Mouse (Mus musculus): Measurements from ENCODE around the gene Cep135.

The Cep135 gene

DNA sequence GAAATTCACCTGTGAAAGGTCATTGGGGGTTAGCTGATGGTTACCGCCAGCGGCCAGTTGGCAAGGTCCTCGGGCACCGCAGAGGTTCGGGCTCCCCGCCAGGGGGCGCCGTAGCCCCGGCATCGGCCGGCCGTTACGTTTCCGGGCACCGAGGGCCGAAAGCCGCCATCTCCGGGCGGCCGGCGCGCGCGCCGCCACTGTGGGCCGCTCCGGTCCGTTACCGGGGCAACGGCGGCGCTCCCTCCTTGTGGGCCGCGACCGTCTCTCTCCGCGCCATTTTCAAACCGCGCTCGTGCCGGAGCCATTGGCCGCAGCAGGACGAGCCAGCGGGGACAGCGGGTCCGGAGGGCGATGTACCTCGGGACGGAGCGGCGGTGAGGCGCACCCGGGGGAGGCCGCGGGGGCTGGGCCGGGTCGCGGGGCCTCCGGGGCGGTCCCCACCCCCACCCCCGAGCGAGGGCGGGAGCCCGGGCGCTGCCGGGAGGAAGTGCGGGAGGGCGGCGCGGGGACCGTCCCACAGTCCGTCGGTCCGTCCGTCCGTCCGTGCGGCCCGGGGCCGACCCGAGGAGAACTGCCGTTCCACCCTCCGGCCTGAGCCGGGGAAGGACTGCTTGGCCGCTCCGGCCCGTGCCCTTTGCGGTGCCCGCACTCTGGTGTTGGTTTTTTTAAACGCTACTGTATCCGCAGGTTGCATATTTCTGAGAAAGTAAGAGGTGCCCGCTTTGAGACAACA is at the start of gene Cep135:
TSS of gene Cep135 (plus strand) at position 148 of the 733 bp plus-strand sequence.
- DNase-seq (ENCODE audit: low read depth) = peak; percentile 48

DNA sequence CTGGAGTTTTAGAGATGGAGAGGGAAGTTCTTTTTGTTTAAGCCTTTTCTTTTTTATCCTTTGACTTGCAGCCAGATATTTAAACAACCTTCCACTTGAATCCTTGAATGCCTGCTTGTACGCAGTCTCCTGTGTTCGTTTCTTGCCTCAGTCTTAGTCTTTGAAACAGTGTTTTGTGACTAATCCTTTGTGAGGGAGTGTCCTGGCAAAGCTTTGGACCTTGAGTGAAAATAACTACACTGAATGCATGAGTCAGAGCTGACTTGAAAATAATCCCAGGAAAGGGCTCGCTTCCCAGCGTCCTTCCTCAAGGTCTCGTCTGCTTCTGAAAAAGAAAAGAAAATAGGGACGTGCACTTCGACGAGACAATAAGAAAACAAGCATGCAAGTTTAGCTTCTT is 48.3 kb upstream of the Cep135 start:
- DNase-seq (ENCODE audit: low read depth) = peak; percentile 87

DNA sequence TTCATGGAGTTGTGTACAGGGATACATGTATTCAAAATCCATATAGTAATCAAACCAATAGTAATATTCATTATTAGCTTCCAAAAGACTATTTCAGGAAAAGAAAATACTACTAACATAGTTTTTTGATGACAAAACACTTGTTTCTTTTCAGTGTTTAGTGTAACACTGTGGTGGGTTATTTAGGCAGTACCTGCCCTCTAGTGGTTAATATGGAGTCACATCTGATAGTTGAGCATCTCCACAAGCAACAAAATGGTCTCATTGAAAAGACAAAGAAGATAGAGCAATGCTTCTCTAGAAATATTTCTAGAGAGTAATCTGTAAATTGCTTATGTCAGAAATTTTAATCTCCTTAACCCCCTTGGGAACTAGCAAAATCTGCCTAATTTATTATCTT is 47.7 kb upstream of the Cep135 start:
- no peak for DNase-seq (ENCODE audit: low read depth)

DNA sequence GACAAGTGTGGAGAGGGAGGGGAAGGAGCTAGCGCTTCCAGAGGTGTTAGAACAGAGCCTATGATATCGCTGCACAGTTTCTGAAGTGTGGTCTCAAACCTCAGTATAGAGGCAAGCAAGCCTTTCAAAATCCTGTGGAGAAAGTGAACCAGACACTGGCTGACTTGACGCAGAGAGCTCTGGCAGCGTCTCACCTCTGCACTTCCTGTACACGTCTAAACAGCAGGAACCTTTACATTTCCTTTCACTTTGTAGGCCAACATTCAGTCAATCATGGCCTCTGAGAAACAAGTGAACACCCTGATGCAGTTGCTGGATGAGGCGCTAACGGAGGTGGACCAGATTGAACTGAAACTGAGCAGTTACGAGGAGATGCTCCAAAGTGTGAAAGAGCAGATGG is 45.3 kb upstream of the Cep135 start:
- DNase-seq (ENCODE audit: low read depth) = no peak

DNA sequence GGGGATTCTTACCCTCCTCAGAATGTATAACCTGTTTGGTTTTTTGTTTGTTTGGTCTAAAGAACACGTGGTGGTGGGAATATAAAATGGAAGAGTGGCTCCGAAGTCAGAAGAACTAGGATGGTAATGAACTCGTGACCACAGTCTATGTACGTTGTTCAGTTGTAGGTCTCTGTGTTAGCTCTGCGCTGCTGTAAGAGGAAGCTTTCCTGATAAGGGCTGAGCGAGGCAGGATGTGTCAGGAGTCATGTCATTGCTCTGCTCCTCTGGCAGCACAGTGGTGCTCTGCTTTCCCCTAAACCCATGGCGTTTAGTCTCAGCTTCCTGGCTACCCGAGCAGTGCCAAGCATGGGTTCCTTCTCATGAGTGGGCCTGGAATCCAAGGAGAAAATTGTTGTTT is 38.1 kb upstream of the Cep135 start:
- no peak for DNase-seq (ENCODE audit: low read depth)

DNA sequence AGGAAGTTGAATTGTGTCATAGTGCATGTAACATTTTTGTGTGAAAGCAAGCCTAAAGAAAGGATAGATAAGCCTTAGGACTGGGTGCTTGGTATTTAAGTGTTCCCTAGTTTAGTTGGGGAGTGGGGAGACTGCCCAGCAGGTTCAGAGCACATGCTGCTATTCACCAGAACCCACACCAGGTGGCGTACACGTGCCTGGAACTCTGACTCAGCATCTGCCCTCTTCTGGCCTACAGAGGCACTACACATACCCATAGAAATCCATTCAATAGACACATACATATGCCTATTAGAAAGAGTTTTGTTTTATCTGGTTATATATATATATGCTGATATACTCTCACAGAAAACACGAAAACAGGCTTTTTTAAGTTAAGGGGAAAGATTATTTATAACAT is 23.2 kb upstream of the Cep135 start:
- DNase-seq (ENCODE audit: low read depth) = peak; percentile 35

DNA sequence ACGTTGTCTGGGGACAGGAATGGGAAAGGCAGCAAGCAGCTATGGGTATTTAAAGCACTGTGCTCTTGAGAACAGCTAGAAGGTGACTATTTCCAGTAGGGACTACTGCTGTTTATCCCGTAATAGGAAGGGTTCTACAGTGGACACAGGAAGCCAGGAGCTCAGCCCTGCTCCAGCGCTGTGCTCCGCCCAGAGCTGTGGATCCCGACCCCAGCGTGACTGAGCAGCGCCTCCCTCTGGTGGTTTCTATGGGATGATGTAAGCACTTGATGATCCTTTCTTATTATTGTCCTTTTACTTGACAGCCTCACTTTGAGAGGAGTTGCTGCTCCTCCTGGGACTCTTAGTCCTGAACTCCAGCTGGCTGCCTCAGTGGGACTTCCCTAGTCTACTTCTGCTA is 14.2 kb upstream of the Cep135 start:
- DNase-seq (ENCODE audit: low read depth) = no peak

DNA sequence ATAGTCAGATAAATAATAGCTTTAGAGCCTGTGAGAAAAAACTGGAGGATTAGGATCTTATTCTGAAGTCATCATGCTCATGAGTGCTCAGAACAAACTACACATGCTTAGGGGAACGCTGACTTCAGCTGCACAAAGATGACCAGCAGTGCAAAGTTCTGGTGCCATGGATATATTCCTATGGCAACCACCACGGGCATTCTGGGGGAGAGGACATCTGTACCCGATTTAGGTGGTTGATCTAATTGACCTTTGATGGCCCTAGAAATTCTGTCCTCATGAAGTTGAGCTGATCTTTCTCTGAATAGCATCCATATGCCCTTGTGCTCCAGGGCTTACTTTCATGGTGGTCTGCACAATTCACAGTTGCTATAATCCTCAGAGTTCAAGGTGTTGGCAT is 11.5 kb upstream of the Cep135 start:
- no peak for DNase-seq (ENCODE audit: low read depth)

DNA sequence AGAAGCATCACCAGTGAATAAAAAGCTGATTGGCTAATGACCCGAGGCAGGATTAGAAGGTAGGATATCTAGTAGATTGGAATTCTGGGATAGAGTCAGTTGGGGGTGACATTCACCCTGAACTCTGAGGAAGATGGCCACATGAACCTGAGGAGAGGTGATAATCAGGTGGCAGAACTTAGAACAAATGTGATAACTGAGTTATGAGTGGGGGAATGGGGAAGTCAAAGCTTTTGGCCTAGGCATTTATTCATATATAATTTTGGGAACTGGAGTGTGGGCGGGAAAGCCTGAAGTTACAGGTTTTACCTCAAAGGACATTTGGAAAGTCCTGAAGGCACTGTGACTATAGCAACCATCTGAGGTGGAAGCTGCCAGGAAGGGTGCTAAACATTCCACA is 3.1 kb upstream of the Cep135 start:
- DNase-seq (ENCODE audit: low read depth) = no peak

DNA sequence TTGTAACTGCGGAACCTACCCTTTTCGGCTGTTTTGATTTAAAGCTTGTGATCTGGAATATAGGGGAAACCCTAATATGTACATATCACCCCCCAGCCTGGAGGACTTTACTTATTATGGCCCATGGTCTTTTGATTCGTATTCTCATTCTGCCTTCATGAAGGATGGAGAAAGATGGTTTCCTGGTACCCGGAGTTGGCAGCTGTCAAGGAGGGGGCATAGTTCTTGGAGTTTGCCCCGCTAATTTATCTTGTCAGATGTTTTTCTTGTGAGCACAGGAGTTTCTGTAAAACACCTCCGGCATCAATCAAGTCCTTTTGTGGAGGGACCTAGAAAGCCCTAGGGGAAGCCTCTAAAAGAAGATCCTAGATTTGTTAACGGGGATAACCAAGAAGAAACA is 813 bp downstream of the Cep135 start:
- DNase-seq (ENCODE audit: low read depth) = no peak

DNA sequence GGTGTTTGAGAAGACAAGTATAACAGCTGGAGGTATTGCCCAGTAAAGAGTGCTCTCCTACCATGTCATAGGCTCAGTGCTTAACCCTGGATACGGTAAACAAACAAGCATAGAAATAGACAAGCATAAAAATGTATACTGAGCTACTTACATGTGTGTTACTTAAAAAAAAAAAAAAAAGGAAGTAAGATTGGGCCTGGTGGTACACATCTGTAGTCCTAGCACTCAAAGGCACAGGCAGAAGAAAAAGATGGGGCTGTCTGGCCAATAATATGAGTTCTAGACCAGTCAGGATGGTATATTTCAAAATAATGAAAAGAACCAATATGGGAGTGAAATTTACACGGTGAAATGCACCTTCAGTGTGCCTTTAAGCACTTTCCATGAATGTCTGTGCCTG is 1.5 kb downstream of the Cep135 start:
- no peak for DNase-seq (ENCODE audit: low read depth)

DNA sequence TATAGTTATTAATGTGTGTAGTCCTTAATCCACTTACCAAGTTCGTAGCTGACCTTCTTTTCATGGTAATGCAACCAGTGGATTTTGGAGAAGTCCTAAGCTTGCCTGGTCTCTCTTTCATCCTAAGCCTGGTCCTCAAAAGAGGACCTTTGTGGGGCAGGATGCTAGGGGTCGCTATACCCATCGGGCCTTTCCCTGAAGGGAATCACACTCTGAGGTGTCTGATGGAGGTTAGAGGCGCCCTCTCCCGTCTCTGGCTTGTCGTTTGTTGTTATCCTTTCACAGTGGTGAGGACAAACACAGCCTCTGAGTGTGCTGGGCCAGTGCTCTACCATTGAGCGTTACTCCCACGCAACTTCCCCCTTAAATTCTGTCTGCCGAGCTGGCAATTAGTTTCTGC is 3.4 kb downstream of the Cep135 start:
- no peak for DNase-seq (ENCODE audit: low read depth)

DNA sequence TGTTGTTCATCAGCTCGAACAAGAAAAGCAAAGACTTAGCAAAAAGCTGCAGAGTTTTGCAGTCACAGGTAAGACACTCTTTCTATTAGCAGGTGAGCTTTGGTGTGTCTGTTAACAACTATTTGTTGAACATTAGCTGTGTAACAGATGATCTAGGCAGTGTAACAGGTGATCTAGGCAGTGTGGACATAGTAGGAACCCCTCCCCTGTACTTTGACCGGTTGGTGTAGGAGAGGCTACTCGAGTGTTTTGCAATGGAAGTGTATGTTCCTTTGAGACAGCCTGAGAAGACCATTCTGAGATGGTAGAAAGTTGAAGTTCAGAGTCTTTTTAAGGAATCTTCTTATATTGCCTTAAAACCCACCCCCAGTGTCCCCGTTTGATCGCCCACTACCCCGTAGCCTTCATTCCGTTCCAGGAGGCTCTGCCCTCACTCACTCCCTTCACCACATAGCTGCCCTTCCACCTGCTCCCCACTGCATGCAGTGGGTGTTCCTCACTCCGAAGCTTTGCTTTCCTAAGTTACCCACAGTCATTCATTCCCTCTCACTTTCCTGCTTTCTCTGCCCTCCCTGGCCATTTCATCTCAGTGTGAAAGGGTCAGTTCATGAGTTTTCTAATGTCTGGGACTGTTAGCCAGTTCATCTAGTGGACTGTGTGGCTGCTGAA is 21.3 kb downstream of the Cep135 start:
- DNase-seq (ENCODE audit: low read depth) = no peak

DNA sequence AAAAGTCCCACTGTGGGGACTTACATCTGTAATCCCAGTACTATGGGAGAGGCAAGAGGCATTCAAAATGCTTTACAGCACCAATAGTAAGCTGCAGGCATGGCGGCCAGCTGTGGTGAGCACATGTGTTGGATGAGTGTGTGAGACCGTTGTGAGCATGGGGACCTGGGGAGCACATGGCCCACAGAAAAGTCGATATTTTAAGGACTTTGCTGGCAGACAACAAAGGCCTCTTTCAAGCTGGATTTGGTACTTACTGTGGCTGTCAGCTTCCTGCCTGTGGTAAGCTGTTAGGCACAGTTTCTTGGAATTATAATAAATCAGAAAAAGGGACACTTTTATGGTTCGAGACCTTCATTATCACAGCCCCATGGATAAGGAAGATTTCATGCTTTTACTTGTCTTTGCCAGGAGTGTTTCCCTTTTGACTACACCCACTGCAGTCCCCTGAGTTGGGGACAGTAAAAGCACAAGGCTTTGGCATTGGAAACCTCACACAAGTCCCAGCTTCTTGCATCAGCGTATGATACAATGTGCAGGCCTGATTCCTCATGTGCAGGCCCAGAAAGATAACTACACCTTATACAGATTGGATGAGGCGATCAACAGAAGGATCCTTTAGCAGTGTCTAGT is 24.5 kb downstream of the Cep135 start:
- no peak for DNase-seq (ENCODE audit: low read depth)

DNA sequence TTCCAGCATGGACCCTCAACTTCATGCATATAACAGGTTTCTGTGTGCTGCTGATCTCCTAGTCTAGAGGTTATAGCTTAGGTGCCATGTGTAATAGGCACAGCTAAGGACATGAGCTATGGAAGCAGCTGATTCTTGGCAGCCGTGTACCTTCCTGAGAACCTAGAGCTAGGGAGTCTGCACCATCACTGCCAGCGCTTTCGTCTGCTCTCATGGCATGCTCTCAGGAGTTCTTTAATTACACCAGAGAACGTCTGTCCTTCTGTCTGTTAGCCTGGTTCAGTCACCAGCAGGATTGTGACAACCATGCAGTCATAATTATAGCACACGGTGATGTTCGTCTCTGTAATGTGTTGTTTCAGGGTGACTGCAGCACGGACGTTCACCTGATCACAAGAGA is 26.8 kb downstream of the Cep135 start:
- no peak for DNase-seq (ENCODE audit: low read depth)

DNA sequence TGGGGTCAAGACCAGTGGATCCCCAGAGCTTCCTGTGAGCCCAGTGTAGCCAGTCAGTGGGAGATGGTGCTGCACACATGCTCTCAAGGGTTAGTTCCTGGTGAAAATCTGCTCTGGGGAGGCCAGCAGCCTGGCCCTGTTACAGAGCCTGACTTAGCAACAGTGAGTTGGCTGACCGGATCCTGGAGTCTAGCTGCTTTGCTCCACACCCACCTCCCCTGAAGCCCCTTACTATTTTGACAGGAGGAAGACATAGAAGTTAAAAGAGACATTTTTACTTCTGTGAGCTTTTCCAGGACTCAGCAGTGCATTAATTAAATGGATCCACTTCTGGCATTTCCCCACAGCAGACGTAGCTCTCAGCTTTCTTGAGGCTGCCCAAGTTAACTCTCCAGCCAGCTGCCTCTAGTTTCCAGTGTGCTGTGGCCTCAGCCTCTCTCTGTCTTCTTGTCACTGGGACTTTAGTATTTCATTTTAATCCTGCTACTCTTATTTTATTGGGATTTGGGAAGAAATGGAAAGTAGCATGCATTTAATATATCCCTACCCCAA is 27.8 kb downstream of the Cep135 start:
- no peak for DNase-seq (ENCODE audit: low read depth)

DNA sequence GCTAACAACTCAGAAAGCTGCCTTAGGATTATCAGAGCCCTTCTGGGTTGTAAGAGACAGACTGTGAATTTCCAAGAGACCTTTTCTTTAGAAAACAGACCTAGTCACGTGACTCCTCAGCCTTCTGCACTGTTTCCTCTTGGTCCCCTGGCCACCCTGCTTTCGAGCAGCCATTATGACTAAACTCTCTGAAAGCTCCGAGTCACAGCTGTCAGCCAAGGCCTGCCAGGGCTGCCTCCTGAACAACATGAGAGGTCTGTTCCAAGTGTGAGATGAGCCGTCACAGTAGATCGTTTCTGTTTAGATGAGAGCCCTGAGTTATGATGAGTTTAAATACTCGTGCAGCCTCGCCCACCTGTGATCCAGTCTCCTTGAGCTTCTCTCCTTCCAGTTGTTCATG is 30.3 kb downstream of the Cep135 start:
- no peak for DNase-seq (ENCODE audit: low read depth)

DNA sequence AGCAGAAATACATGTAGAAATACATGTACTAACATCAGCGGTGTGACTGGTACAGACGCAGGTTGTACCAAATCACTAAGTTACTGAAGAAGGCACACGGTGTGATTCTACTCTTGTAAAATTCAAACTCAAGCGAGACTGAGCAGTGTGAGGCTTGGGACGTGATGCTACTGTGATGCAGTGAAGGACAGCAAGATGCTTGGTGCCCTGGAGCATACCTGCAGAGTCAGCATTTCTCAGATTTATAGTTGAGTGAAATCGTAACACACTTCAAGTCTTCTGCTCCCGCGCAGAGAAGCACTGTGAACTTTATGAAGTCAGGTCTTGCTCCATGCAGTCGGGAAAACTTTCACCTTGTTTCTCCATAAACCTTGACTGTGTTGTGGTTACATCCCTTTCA is 35.3 kb downstream of the Cep135 start:
- no peak for DNase-seq (ENCODE audit: low read depth)

DNA sequence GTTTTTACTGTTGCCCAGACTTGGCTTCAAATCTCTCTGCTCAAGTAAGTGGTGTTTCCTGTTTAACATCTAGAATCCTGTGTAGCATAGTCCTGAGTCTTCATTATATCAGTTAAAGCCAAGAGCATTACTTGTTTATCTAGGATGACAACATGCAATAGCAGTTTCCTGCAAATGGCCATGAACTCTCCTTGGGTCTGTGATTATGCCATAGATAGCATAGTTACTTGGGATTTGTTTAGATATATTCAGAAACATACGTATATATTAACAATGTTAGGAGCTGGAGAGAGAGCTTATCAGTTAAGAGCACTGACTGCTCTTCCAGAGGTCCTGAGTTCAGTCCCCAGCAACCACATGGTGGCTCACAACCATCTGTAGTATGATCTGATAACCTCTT is 39.3 kb downstream of the Cep135 start:
- DNase-seq (ENCODE audit: low read depth) = no peak

DNA sequence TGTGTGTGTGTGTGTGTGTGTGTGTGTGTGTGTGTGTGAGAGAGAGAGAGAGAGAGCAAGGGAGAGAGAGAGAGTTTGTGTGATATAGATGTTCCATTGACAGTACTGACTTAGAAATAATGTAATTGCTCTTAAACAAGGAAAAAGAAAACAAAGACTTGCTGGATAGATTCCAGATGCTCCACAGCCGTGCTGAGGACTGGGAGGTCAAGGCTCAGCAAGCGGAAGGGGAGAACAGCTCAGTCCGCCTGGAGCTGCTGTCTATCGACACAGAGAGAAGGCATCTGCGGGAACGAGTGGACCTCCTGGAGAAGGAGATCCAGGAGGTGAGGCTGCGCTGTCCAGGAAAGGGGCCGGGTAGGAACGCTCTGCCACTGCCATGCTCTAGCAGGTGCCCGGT is 45.5 kb downstream of the Cep135 start:
- DNase-seq (ENCODE audit: low read depth) = no peak

DNA sequence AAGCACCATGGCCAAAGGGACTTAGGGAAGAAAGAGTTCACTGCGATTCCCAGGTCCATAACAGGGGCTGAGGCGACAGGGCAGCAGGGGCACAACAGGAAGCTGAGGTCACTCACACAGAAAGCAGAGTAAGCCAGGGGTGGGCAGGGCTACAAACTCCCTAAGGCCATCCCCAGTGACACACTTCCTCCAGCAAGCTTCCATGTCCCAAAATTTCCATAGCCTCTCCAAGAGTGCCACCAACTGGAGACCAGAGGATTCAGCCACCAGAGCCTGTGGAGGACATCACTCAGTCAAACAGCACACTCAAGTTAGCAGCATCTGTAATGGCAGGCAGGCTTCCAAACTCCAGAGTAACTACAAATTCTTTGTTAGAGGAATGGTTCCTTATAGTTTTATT is 47.1 kb downstream of the Cep135 start:
- no peak for DNase-seq (ENCODE audit: low read depth)

DNA sequence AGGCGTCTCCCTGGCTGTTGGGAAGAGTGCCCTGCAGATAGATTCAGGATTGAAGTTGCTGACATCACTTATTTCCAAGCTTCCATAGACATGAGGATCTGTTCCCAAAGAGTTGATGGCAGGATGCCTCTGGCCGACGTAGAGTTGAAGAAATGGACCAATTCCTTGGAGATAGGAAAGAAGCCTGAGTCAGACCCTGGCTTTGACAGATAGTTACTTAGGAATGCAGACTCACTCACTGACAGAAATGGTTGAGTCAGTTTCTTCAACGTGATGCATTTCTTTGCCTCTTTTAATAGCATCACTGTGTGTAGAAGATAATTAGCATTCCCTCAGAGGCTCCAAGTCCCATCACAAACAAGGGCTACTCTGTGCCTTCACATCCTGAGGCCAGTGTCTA is 53.6 kb downstream of the Cep135 start:
- DNase-seq (ENCODE audit: low read depth) = peak; percentile 16

DNA sequence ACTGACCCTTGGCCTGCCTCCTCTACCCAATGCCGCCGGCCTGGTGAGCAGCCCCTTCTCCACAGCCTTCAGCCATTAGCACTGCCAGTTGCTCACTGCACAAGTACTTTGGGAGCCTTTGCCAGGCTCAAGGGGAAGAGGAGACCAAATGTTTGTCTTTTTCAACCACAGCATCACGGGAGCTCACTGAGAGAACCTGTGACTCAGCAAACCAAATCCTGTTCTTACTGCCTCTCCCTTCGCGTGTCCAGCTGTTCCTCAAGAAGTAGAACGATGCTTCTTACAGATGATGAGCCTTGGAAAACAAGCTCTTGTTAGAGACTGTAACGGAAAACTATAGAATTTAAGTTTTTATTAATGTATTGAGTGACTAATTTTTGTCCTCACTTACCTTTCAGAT is 55.7 kb downstream of the Cep135 start:
- no peak for DNase-seq (ENCODE audit: low read depth)

Measured in fibroblast of lung, adult 2 months (primary cell).